ENCODE assay signal across 23 mouse cellular contexts in genomic region chr2:158325609-158326008, GRCm38 (mm10). TPM values are rescaled to one million over a fixed set of nuclear protein-coding genes. Genes with fewer than 3 reads are reported as not detected.
DNase-seq lines count a peak whose midpoint lies in the region; ATAC-seq lines count a peak whose summit lies in the region.
"Had no signal": no experiment of that assay in that cellular context is flagged by ENCODE, and none has a peak within 500 bp of the region (broad histone marks: within the 10 kb centered on the region; RNA-seq: fewer than 3 reads in every experiment).

No protein-coding gene starts in this region.

- no peaks in the 10 kb centered on the region for H3K27me3 ChIP-seq in hindbrain, embryonic 13.5 days
- H3K27me3 ChIP-seq in hindbrain, embryonic 12.5 days = no peaks in the 10 kb centered on the region
- no peaks in the 10 kb centered on the region for H3K27me3 ChIP-seq in neural tube, embryonic 13.5 days
- H3K27me3 ChIP-seq in neural tube, embryonic 14.5 days (ENCODE audit: control insufficient read depth, insufficient read depth, low read length) = no peaks in the 10 kb centered on the region
- H3K27me3 ChIP-seq: embryonic facial prominence, embryonic 12.5 days; forebrain, embryonic 13.5 days; forebrain, embryonic 15.5 days; Patski had no signal

- no peak overlapping the region for H3K4me2 ChIP-seq in hindbrain, embryonic 13.5 days
- H3K4me2 ChIP-seq in hindbrain, embryonic 12.5 days (replicated peaks) = no peak overlapping the region
- H3K4me2 ChIP-seq in neural tube, embryonic 13.5 days = no peak overlapping the region
- no peak overlapping the region for H3K4me2 ChIP-seq in neural tube, embryonic 14.5 days (ENCODE audit: low read depth, low read length)
- H3K4me2 ChIP-seq: embryonic facial prominence, embryonic 12.5 days; forebrain, embryonic 13.5 days; forebrain, embryonic 15.5 days had no signal

- H3K27ac ChIP-seq in hindbrain, embryonic 13.5 days = 0 out of 2 replicates have a peak overlapping the region, but pooled peaks have one; percentile 4
- no peak overlapping the region for H3K27ac ChIP-seq in hindbrain, embryonic 12.5 days
- 0 out of 2 replicates have a peak overlapping the region, but pooled peaks have one; percentile 7 for H3K27ac ChIP-seq in neural tube, embryonic 13.5 days (replicated peaks)
- no peak overlapping the region for H3K27ac ChIP-seq in neural tube, embryonic 14.5 days (ENCODE audit: low read depth, low read length)
- H3K27ac ChIP-seq: embryonic facial prominence, embryonic 10.5 days; embryonic facial prominence, embryonic 12.5 days; forebrain, embryonic 13.5 days; forebrain, embryonic 15.5 days had no signal

- whole genome bisulfite sequencing in hindbrain, embryonic 13.5 days = 37% methylated on average over 8 of the region's 8 CpGs
- WGBS in hindbrain, embryonic 12.5 days = 51% methylated on average over 8 of the region's 8 CpGs
- 39% methylated on average over 8 of the region's 8 CpGs for WGBS in neural tube, embryonic 13.5 days
- whole genome bisulfite sequencing in neural tube, embryonic 14.5 days = 36% methylated on average over 8 of the region's 8 CpGs

- H3K4me1 ChIP-seq in hindbrain, embryonic 13.5 days (replicated peaks) = peaks cover 8% of the 10 kb centered on the region
- no peaks in the 10 kb centered on the region for H3K4me1 ChIP-seq in hindbrain, embryonic 12.5 days
- peaks cover 14% of the 10 kb centered on the region for H3K4me1 ChIP-seq in neural tube, embryonic 13.5 days (replicated peaks)
- no peaks in the 10 kb centered on the region; the same call in 1 of the 2 replicates for H3K4me1 ChIP-seq in neural tube, embryonic 14.5 days (ENCODE audit: control insufficient read depth, insufficient read depth, low read length)
- H3K4me1 ChIP-seq: forebrain, embryonic 13.5 days; forebrain, embryonic 15.5 days had no signal

- no peak overlapping the region for H3K9ac ChIP-seq in hindbrain, embryonic 13.5 days
- no peak overlapping the region for H3K9ac ChIP-seq in hindbrain, embryonic 12.5 days
- H3K9ac ChIP-seq in neural tube, embryonic 13.5 days = no peak overlapping the region
- no peak overlapping the region for H3K9ac ChIP-seq in neural tube, embryonic 14.5 days (replicated peaks; ENCODE audit: low read depth, low read length)
- H3K9ac ChIP-seq: embryonic facial prominence, embryonic 12.5 days; forebrain, embryonic 13.5 days; forebrain, embryonic 15.5 days had no signal

- no peak for DNase-seq in neural tube, embryonic 10.5 days (ENCODE audit: extremely low spot score, low spot score)
- DNase-seq in gastrocnemius, adult 8-10 months (ENCODE audit: low spot score in 2 of 2) = no peak
- DNase-seq: adrenal gland, adult 8-10 months; adrenal gland, postnatal 14 days; adrenal gland, postnatal 36 days; B cell, adult 2 months; cerebellum, adult 11-12 months; cerebellum, adult 2 months; cerebellum, adult 9-10 months; cerebellum, postnatal 10 days; cerebellum, postnatal 25 days had no signal

- H3K9me3 ChIP-seq in hindbrain, embryonic 13.5 days = no peaks in the 10 kb centered on the region
- H3K9me3 ChIP-seq in hindbrain, embryonic 12.5 days (replicated peaks) = no peaks in the 10 kb centered on the region
- no peaks in the 10 kb centered on the region for H3K9me3 ChIP-seq in neural tube, embryonic 13.5 days
- no peaks in the 10 kb centered on the region for H3K9me3 ChIP-seq in neural tube, embryonic 14.5 days (ENCODE audit: control insufficient read depth, low read length)
- H3K9me3 ChIP-seq: embryonic facial prominence, embryonic 10.5 days; embryonic facial prominence, embryonic 12.5 days; forebrain, embryonic 13.5 days; forebrain, embryonic 15.5 days; G1E had no signal

- ATAC-seq in hindbrain, embryonic 13.5 days (ENCODE audit: low FRiP score) = no peak
- ATAC-seq in hindbrain, embryonic 12.5 days (ENCODE audit: low FRiP score) = no peak
- peak; percentile 71 for ATAC-seq in neural tube, embryonic 13.5 days (ENCODE audit: low read depth)
- ATAC-seq in neural tube, embryonic 14.5 days (ENCODE audit: low read depth) = peak; percentile 53; the same call in 1 of the 2 replicates
- ATAC-seq: activated CD4-positive, CD25-positive, alpha-beta regulatory T cell, adult 4 months; CD4-positive, CD25-positive, alpha-beta regulatory T cell, adult 4 months; Patski had no signal

- H3K36me3 ChIP-seq in hindbrain, embryonic 13.5 days = no peaks in the 10 kb centered on the region
- H3K36me3 ChIP-seq in hindbrain, embryonic 12.5 days = no peaks in the 10 kb centered on the region
- no peaks in the 10 kb centered on the region for H3K36me3 ChIP-seq in neural tube, embryonic 13.5 days
- H3K36me3 ChIP-seq in neural tube, embryonic 14.5 days (ENCODE audit: control insufficient read depth, insufficient read depth, low read length) = no peaks in the 10 kb centered on the region
- H3K36me3 ChIP-seq: embryonic facial prominence, embryonic 10.5 days; embryonic facial prominence, embryonic 12.5 days; forebrain, embryonic 15.5 days; G1E had no signal

- no peak overlapping the region for H3K4me3 ChIP-seq in hindbrain, embryonic 13.5 days
- H3K4me3 ChIP-seq in hindbrain, embryonic 12.5 days = no peak overlapping the region
- H3K4me3 ChIP-seq in neural tube, embryonic 13.5 days = no peak overlapping the region
- H3K4me3 ChIP-seq in neural tube, embryonic 14.5 days (ENCODE audit: low read depth, low read length) = no peak overlapping the region
- H3K4me3 ChIP-seq: embryonic facial prominence, embryonic 10.5 days; embryonic facial prominence, embryonic 12.5 days; forebrain, embryonic 13.5 days; forebrain, embryonic 15.5 days had no signal

RNA-seq across cellular contexts. Expression of gene Lbp, which starts 19.3 kb away (rescaled TPM):
- 2.6 and 2.8 TPM in 2 replicates for polyA plus RNA-seq in hindbrain, embryonic 13.5 days (2015; fragmentation: Nextera tagmentation; extraction: Ambion mirVana)
- polyA plus RNA-seq in hindbrain, embryonic 12.5 days (2016; fragmentation: Nextera tagmentation; extraction: Ambion mirVana) = 3.9 and 5.0 TPM in 2 replicates
- 5.2 and 5.3 TPM in 2 replicates for polyA plus RNA-seq in neural tube, embryonic 13.5 days (2015; fragmentation: Nextera tagmentation; extraction: Ambion mirVana)
- polyA plus RNA-seq in neural tube, embryonic 14.5 days (2014; fragmentation: Nextera tagmentation; extraction: Ambion mirVana) = 0.62 and 3.7 TPM in 2 replicates
- total RNA-seq in gastrocnemius, adult 8-10 months (2022) = 1 to 10 TPM; 2.0 to 8.9 (median 6.4) TPM
- total RNA-seq: G1E had no signal
- polyA plus RNA-seq: G1E had no signal

RNA-seq across cellular contexts. Expression of gene Snhg11, which starts 49.8 kb away (rescaled TPM):
- 518 and 582 TPM in 2 replicates for polyA plus RNA-seq in hindbrain, embryonic 13.5 days (2015; fragmentation: Nextera tagmentation; extraction: Ambion mirVana)
- 156 and 161 TPM in 2 replicates for polyA plus RNA-seq in hindbrain, embryonic 12.5 days (2016; fragmentation: Nextera tagmentation; extraction: Ambion mirVana)
- 532 and 687 TPM in 2 replicates for polyA plus RNA-seq in neural tube, embryonic 13.5 days (2015; fragmentation: Nextera tagmentation; extraction: Ambion mirVana)
- 687 and 1,092 TPM in 2 replicates for polyA plus RNA-seq in neural tube, embryonic 14.5 days (2014; fragmentation: Nextera tagmentation; extraction: Ambion mirVana)
- under 1 TPM; 0.15 to 0.39 (median 0.26) TPM for total RNA-seq in gastrocnemius, adult 8-10 months (2022)
- polyA plus RNA-seq: G1E, Patski had no signal

Comparison
In these comparisons a context has a peak if more than half of its experiments do, and no peak if none do; other contexts are left out.
1. H3K27ac ChIP-seq: peak in hindbrain, embryonic 13.5 days (single experiment) and neural tube, embryonic 13.5 days (single experiment); none in hindbrain, embryonic 12.5 days (single experiment) and neural tube, embryonic 14.5 days (single experiment).
2. ATAC-seq: peak in neural tube, embryonic 13.5 days (single experiment) and neural tube, embryonic 14.5 days (single experiment); none in hindbrain, embryonic 13.5 days (single experiment) and hindbrain, embryonic 12.5 days (single experiment).